Mouse (Mus musculus): ENCODE measurements at regions not wholly inside any gene's neighbourhood (a gene's known extent, or its start where the extent isn't known, plus 50 kb on each side); places are given as distances from the start of the nearest gene placed in this dataset.

DNA sequence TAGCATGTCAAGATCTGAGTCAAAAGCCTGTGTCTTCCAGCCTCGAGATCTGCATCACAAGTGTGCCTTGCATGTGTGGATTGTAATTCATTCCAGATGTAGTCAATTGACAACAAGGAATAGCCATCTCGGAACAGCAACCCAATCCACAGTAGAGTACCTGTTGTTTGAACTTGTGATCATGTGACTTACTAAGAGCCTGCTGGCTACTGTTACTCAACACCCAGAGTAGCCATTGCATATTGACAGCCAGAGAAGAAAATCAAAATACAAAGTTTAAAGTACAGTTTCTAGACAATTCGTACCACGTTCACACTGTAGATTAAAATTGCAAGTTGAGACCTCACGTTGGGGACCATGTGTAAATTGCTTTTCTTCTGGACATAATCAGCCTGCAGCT, 83.1 kb upstream of the Enpep start:
- Histone ChIP-seq H3K36me3 (replicated peaks in 1 of 2; ENCODE audit: control insufficient read depth in 1 of 2, insufficient read depth in 1 of 2, low read length in 1 of 2) (peaks cover 0 to 2% of the 10 kb centered on the region in 2 experiments), H3K27me3 (replicated peaks) (no peaks in the 10 kb centered on the region), H3K9ac (ENCODE audit: insufficient read depth, low read depth) (no peak overlapping the region), H3K4me1 (ENCODE audit: control insufficient read depth in 1 of 2, insufficient read depth in 2 of 2) (no peaks in the 10 kb centered on the region), H3K27ac (ENCODE audit: insufficient read depth, low read depth) (no peak overlapping the region), H3K4me2 (ENCODE audit: insufficient read depth, low read depth, poor library complexity, severe bottlenecking) (no peak overlapping the region), H3K9me3 (replicated peaks; ENCODE audit: low read length) (no peaks in the 10 kb centered on the region), H3K79me2 (replicated peaks; ENCODE audit: control insufficient read depth, extremely low read depth, insufficient read depth, poor library complexity, severe bottlenecking) (no peaks in the 10 kb centered on the region), H3K4me3 (replicated peaks in 1 of 3; ENCODE audit: low read depth in 2 of 3, low read length in 2 of 3, poor library complexity in 1 of 3) (no peak overlapping the region)
- dilution Hi-C loops (cut with MboI; ENCODE audit: extremely low pct_ligation_motif_present, extremely low pct_unique_long_range_greater_than_20kb, low sequenced_read_pairs) = no loop called here
- in situ Hi-C loops (cut with MboI; ENCODE audit: low pct_ligation_motif_present, low pct_unique_long_range_greater_than_20kb, low sequenced_read_pairs) = no loop called here
- no peak for DNase-seq (ENCODE audit: extremely low read depth)
- TF ChIP-seq MEF2A (IDR thresholded peaks at IDR 0.05; ENCODE audit: borderline replicate concordance, low read depth, low read length) = no peak
- TF ChIP-seq NRF1 (IDR thresholded peaks at IDR 0.05; ENCODE audit: low read depth, low read length) = no peak
- TF ChIP-seq MAZ (IDR thresholded peaks at IDR 0.05; ENCODE audit: low read depth, low read length) = no peak
- no peak for TF ChIP-seq CHD1 (IDR thresholded peaks at IDR 0.05; ENCODE audit: low read depth, low read length)
- TF ChIP-seq RAD21 (IDR thresholded peaks at IDR 0.05; ENCODE audit: low read depth, low read length) = no peak

- Histone ChIP-seq H3K27ac (ENCODE audit: insufficient read depth, low read depth) (no peak overlapping the region), H3K4me2 (ENCODE audit: insufficient read depth, low read depth, poor library complexity, severe bottlenecking) (no peak overlapping the region), H3K79me2 (replicated peaks; ENCODE audit: control insufficient read depth, extremely low read depth, insufficient read depth, poor library complexity, severe bottlenecking) (no peaks in the 10 kb centered on the region), H3K9ac (ENCODE audit: insufficient read depth, low read depth) (no peak overlapping the region), H3K4me3 (replicated peaks in 1 of 3; ENCODE audit: low read depth in 2 of 3, low read length in 2 of 3, poor library complexity in 1 of 3) (no peak overlapping the region), H3K27me3 (replicated peaks) (no peaks in the 10 kb centered on the region), H3K9me3 (replicated peaks; ENCODE audit: low read length) (no peaks in the 10 kb centered on the region), H3K4me1 (ENCODE audit: control insufficient read depth in 1 of 2, insufficient read depth in 2 of 2) (no peaks in the 10 kb centered on the region), H3K36me3 (replicated peaks in 1 of 2; ENCODE audit: control insufficient read depth in 1 of 2, insufficient read depth in 1 of 2, low read length in 1 of 2) (peaks cover 0 to under 1% of the 10 kb centered on the region in 2 experiments)
- dilution Hi-C loops (cut with MboI; ENCODE audit: extremely low pct_ligation_motif_present, extremely low pct_unique_long_range_greater_than_20kb, low sequenced_read_pairs) = no loop called here
- TF ChIP-seq RCOR1 (conservative IDR thresholded peaks at IDR 0.05; ENCODE audit: low read depth, low read length) = no peak
- no peak for TF ChIP-seq MEF2A (IDR thresholded peaks at IDR 0.05; ENCODE audit: borderline replicate concordance, low read depth, low read length)
- no peak for TF ChIP-seq RAD21 (IDR thresholded peaks at IDR 0.05; ENCODE audit: low read depth, low read length)
- TF ChIP-seq JUND (conservative IDR thresholded peaks at IDR 0.05; ENCODE audit: low read depth, low read length) = no peak
- no peak for TF ChIP-seq MXI1 (IDR thresholded peaks at IDR 0.05; ENCODE audit: low read depth, low read length)
- no peak for TF ChIP-seq E2F4 (IDR thresholded peaks at IDR 0.05; ENCODE audit: insufficient replicate concordance, low read depth, low read length)
- no peak for TF ChIP-seq SIN3A (IDR thresholded peaks at IDR 0.05; ENCODE audit: low read length)
- TF ChIP-seq POLR2A (IDR thresholded peaks at IDR 0.05; ENCODE audit: low read depth, low read length) = no peak
- no peak for TF ChIP-seq USF2 (conservative IDR thresholded peaks at IDR 0.05; ENCODE audit: low read depth, low read length)
- no peak for TF ChIP-seq KAT2A (IDR thresholded peaks at IDR 0.05; ENCODE audit: insufficient replicate concordance, low read length)
- TF ChIP-seq USF1 (IDR thresholded peaks at IDR 0.05; ENCODE audit: low read depth, low read length) = no peak
- TF ChIP-seq ZNF384 (IDR thresholded peaks at IDR 0.05; ENCODE audit: low read depth, low read length) = no peak
- TF ChIP-seq MAX (IDR thresholded peaks at IDR 0.05; ENCODE audit: low read length) = no peak
- no peak for TF ChIP-seq IRF4 (IDR thresholded peaks at IDR 0.05; ENCODE audit: low read depth, low read length)
- TF ChIP-seq ZMIZ1 (IDR thresholded peaks at IDR 0.05; ENCODE audit: low read depth, low read length) = no peak
- no peak for TF ChIP-seq MAFK (IDR thresholded peaks at IDR 0.05; ENCODE audit: insufficient replicate concordance, low read length)
- no peak for TF ChIP-seq CHD1 (IDR thresholded peaks at IDR 0.05; ENCODE audit: low read depth, low read length)
- no peak for TF ChIP-seq MYC (IDR thresholded peaks at IDR 0.05; ENCODE audit: low read depth, low read length)
- no peak for DNase-seq (ENCODE audit: extremely low read depth)
- in situ Hi-C loops (cut with MboI; ENCODE audit: low pct_ligation_motif_present, low pct_unique_long_range_greater_than_20kb, low sequenced_read_pairs) = no loop called here
Observed at GRCm38 (mm10) chr3:129416337-129416736, 83.8 kb upstream of the Enpep start.

All from CH12.LX (cell line).